Mouse (Mus musculus): ENCODE measurements around the gene Bcl2l14.

- peak; percentile 13; the same call in 1 of the 2 replicates for TF ChIP-seq CTCF (IDR thresholded peaks at IDR 0.05; ENCODE audit: extremely low read depth, insufficient read depth, low read length)
- no peak for TF ChIP-seq POLR2A (IDR thresholded peaks at IDR 0.05; ENCODE audit: extremely low read depth, insufficient read depth, low read length)
Measured at GRCm38 (mm10) chr6:134454093-134454492, 58.0 kb downstream of the Bcl2l14 start.
